Mouse (Mus musculus) stomach, embryonic 14.5 days (tissue): ENCODE data around the gene Lysmd4. TPM values are rescaled to one million over a fixed set of nuclear protein-coding genes. Genes with fewer than 3 reads are reported as not detected.

ENCODE experiments used
- ATAC-seq: fragments of 200-750 bp; cut with Nextera tagmentation; 2 replicates; pipeline ENCODE4 v1.8.0; 2017; ENCODE audit warnings: low read depth, moderate TSS enrichment; ENCODE audit not compliant: insufficient number of reproducible peaks, insufficient read depth, low FRiP score
- H3K27ac ChIP-seq: fragments of 300-500 bp; sonication (generic); 2 replicates; pipeline ENCODE4 v1.5.1; 2014; ENCODE audit warnings: mild to moderate bottlenecking, low read length, moderate library complexity, mixed read lengths
- H3K27me3 ChIP-seq: fragments of 300-500 bp; sonication (generic); 2 replicates; pipeline ENCODE4 v1.6.1; 2014; ENCODE audit warnings: low read length, control low read depth, mixed read lengths; ENCODE audit not compliant: control insufficient read depth, insufficient read depth
- H3K36me3 ChIP-seq: fragments of 300-500 bp; sonication (generic); 2 replicates; pipeline ENCODE4 v1.6.1; 2014; ENCODE audit warnings: mild to moderate bottlenecking, control low read depth, low read length, moderate library complexity, mixed read lengths; ENCODE audit not compliant: control insufficient read depth, insufficient read depth
- H3K4me1 ChIP-seq: fragments of 300-500 bp; sonication (generic); 2 replicates; pipeline ENCODE4 v1.6.1; 2014; ENCODE audit warnings: low read length, control low read depth, mixed read lengths; ENCODE audit not compliant: control insufficient read depth, insufficient read depth
- H3K4me2 ChIP-seq: fragments of 300-500 bp; sonication (generic); replicated peaks from 2 replicates; pipeline ENCODE4 v1.6.1; 2014; ENCODE audit warnings: low read depth, low read length, control low read depth
- H3K4me3 ChIP-seq: fragments of 300-500 bp; sonication (generic); 2 replicates; pipeline ENCODE4 v1.5.1; 2014; ENCODE audit warnings: low read depth, low read length, control low read depth
- H3K9ac ChIP-seq: fragments of 300-500 bp; sonication (generic); replicated peaks from 2 replicates; pipeline ENCODE4 v1.6.1; 2014; ENCODE audit warnings: low read depth, mild to moderate bottlenecking, control low read depth, low read length, moderate library complexity, mixed read lengths
- H3K9me3 ChIP-seq: fragments of 300-500 bp; sonication (generic); 2 replicates; pipeline ENCODE4 v1.6.1; 2016; ENCODE audit warnings: low read depth, low read length, control low read depth; ENCODE audit not compliant: control insufficient read depth
- WGBS: fragments of 180-500 bp; shearing (Covaris S2); extraction: QIAGEN DNeasy Blood & Tissue Kit; methylation state at CpG from one replicate; pipeline ENCODE4 v1.1.7; 2014; 5-methylcytosine and 5-hydroxymethylcytosine counted together
- polyA plus RNA-seq: library from polyadenylated mRNA; unstranded; fragments of >200 nt; fragmentation: Nextera tagmentation; extraction: Ambion mirVana; gene quantifications from 2 replicates; pipeline ENCODE4 v1.2.1, GENCODE M21; 2014

The Lysmd4 gene
- polyA plus RNA-seq, 1 experiment from 2014 or later, result 10.2 TPM

GRCm38 (mm10) chr7:67227538-67227937, 5.2 kb downstream of the Lysmd4 start:
- Histone ChIP-seq H3K4me1 (0 out of 2 replicates have a peak, but pooled peaks cover 11% of the 10 kb centered on the region), H3K27ac (no peak overlapping the region), H3K9me3 (no peaks in the 10 kb centered on the region), H3K36me3 (peaks cover 15% of the 10 kb centered on the region; the same call in 1 of the 2 replicates), H3K4me2 (no peak overlapping the region), H3K27me3 (no peaks in the 10 kb centered on the region), H3K9ac (no peak overlapping the region), H3K4me3 (no peak overlapping the region)
- no peak for ATAC-seq
- WGBS, result 64% methylated on average over 1 of the region's 1 CpGs

GRCm38 (mm10) chr7:67228390-67228789, 6.0 kb downstream of the Lysmd4 start:
- no peak for ATAC-seq
- Histone ChIP-seq H3K9ac (no peak overlapping the region), H3K4me3 (no peak overlapping the region), H3K27ac (no peak overlapping the region), H3K36me3 (peaks cover 19% of the 10 kb centered on the region), H3K4me1 (0 out of 2 replicates have a peak, but pooled peaks cover 6% of the 10 kb centered on the region), H3K4me2 (no peak overlapping the region), H3K27me3 (no peaks in the 10 kb centered on the region), H3K9me3 (no peaks in the 10 kb centered on the region)
- 77% methylated on average over 3 of the region's 3 CpGs for WGBS

- no peak overlapping the region for H3K4me2 ChIP-seq
- H3K27ac ChIP-seq, result no peak overlapping the region
- no peak overlapping the region for H3K4me3 ChIP-seq
- WGBS, result 79% methylated on average over 5 of the region's 5 CpGs
- H3K9ac ChIP-seq, result no peak overlapping the region
- peaks cover 19% of the 10 kb centered on the region for H3K36me3 ChIP-seq
- no peaks in the 10 kb centered on the region for H3K4me1 ChIP-seq
- ATAC-seq, result no peak
- H3K27me3 ChIP-seq, result no peaks in the 10 kb centered on the region
- no peaks in the 10 kb centered on the region for H3K9me3 ChIP-seq
These were observed 6.7 kb downstream of the Lysmd4 start for GRCm38 (mm10) chr7:67228891-67229602.

- H3K9ac ChIP-seq, result no peak overlapping the region
- no peak for ATAC-seq
- 86% methylated on average over 3 of the region's 3 CpGs for WGBS
These were observed 7.4 kb downstream of the Lysmd4 start for GRCm38 (mm10) chr7:67229701-67230100.

GRCm38 (mm10) chr7:67230221-67230620, 7.9 kb downstream of the Lysmd4 start:
- Histone ChIP-seq H3K27me3 (no peaks in the 10 kb centered on the region), H3K36me3 (peaks cover 21% of the 10 kb centered on the region), H3K9ac (no peak overlapping the region), H3K4me2 (no peak overlapping the region), H3K9me3 (no peaks in the 10 kb centered on the region), H3K4me3 (no peak overlapping the region), H3K4me1 (no peaks in the 10 kb centered on the region), H3K27ac (no peak overlapping the region)
- no peak for ATAC-seq
- 88% methylated on average over 3 of the region's 3 CpGs for WGBS

More at GRCm38 (mm10) chr7:67229701-67230100, 7.4 kb downstream of the Lysmd4 start:
- Histone ChIP-seq H3K36me3 (peaks cover 22% of the 10 kb centered on the region), H3K4me2 (no peak overlapping the region), H3K9me3 (no peaks in the 10 kb centered on the region), H3K4me3 (no peak overlapping the region), H3K27me3 (no peaks in the 10 kb centered on the region), H3K27ac (no peak overlapping the region), H3K4me1 (no peaks in the 10 kb centered on the region)

GRCm38 (mm10) chr7:67230640-67231140, 8.3 kb downstream of the Lysmd4 start:
- peaks cover 17% of the 10 kb centered on the region for H3K36me3 ChIP-seq
- WGBS, result 68% methylated on average over 3 of the region's 3 CpGs

GRCm38 (mm10) chr7:67232504-67232903, 10.2 kb downstream of the Lysmd4 start:
- Histone ChIP-seq H3K4me2 (no peak overlapping the region), H3K4me3 (no peak overlapping the region), H3K4me1 (no peaks in the 10 kb centered on the region), H3K27ac (no peak overlapping the region), H3K27me3 (no peaks in the 10 kb centered on the region), H3K9ac (no peak overlapping the region), H3K9me3 (no peaks in the 10 kb centered on the region), H3K36me3 (peaks cover 25% of the 10 kb centered on the region)
- 91% methylated on average over 14 of the region's 14 CpGs for WGBS
- ATAC-seq, result no peak

More at GRCm38 (mm10) chr7:67230640-67231140, 8.3 kb downstream of the Lysmd4 start:
- Histone ChIP-seq H3K27me3 (no peaks in the 10 kb centered on the region), H3K4me2 (no peak overlapping the region), H3K9me3 (no peaks in the 10 kb centered on the region), H3K4me1 (no peaks in the 10 kb centered on the region), H3K4me3 (no peak overlapping the region), H3K27ac (no peak overlapping the region), H3K9ac (no peak overlapping the region)
- no peak for ATAC-seq

GRCm38 (mm10) chr7:67234797-67235196, 12.5 kb downstream of the Lysmd4 start:
- no peak overlapping the region for H3K27ac ChIP-seq
- no peak for ATAC-seq
- H3K9ac ChIP-seq, result no peak overlapping the region
- no peaks in the 10 kb centered on the region for H3K9me3 ChIP-seq
- 82% methylated on average over 8 of the region's 8 CpGs for WGBS
- no peak overlapping the region for H3K4me2 ChIP-seq
- H3K4me3 ChIP-seq, result no peak overlapping the region
- H3K36me3 ChIP-seq, result peaks cover 29% of the 10 kb centered on the region
- H3K4me1 ChIP-seq, result no peaks in the 10 kb centered on the region
- H3K27me3 ChIP-seq, result no peaks in the 10 kb centered on the region
